Mouse (Mus musculus): ENCODE data around the gene Ppp1cb.
A peak's percentile ranks its signal among the peaks of the same experiment; 100 is the strongest.

Gene Ppp1cb

GRCm38 (mm10) chr5:32443906-32444305 is 14.7 kb upstream of the Ppp1cb start:
- no peak for DNase-seq (ENCODE audit: low spot score)

GRCm38 (mm10) chr5:32445287-32445921 is 13.2 kb upstream of the Ppp1cb start:
- DNase-seq (ENCODE audit: low spot score), result no peak

GRCm38 (mm10) chr5:32446394-32446793 is 12.2 kb upstream of the Ppp1cb start:
- DNase-seq (ENCODE audit: low spot score), result no peak

- DNase-seq (ENCODE audit: low spot score), result no peak
Observed at GRCm38 (mm10) chr5:32446810-32447209, 11.8 kb upstream of the Ppp1cb start.

- peak; percentile 65 for DNase-seq (ENCODE audit: low spot score)
Observed at GRCm38 (mm10) chr5:32459251-32459881, 723 bp downstream of the Ppp1cb start.

GRCm38 (mm10) chr5:32459882-32460751 is 1.5 kb downstream of the Ppp1cb start:
- peak; percentile 77 for DNase-seq (ENCODE audit: low spot score)

- DNase-seq (ENCODE audit: low spot score), result no peak
Observed at GRCm38 (mm10) chr5:32460973-32461372, 2.3 kb downstream of the Ppp1cb start.

- DNase-seq (ENCODE audit: low spot score), result no peak
Observed at GRCm38 (mm10) chr5:32472332-32473028, 13.8 kb downstream of the Ppp1cb start.

GRCm38 (mm10) chr5:32473029-32473352 is 14.3 kb downstream of the Ppp1cb start:
- no peak for DNase-seq (ENCODE audit: low spot score)

GRCm38 (mm10) chr5:32476501-32476900 is 17.9 kb downstream of the Ppp1cb start:
- DNase-seq (ENCODE audit: low spot score), result no peak

GRCm38 (mm10) chr5:32478972-32479371 is 20.3 kb downstream of the Ppp1cb start:
- DNase-seq (ENCODE audit: low spot score), result no peak

- no peak for DNase-seq (ENCODE audit: low spot score)
Observed at GRCm38 (mm10) chr5:32485430-32485829, 26.8 kb downstream of the Ppp1cb start.

GRCm38 (mm10) chr5:32488044-32488443 is 29.4 kb downstream of the Ppp1cb start:
- no peak for DNase-seq (ENCODE audit: low spot score)

GRCm38 (mm10) chr5:32494084-32494700 is 35.5 kb downstream of the Ppp1cb start:
- no peak for DNase-seq (ENCODE audit: low spot score)

GRCm38 (mm10) chr5:32508766-32509165 is 50.1 kb downstream of the Ppp1cb start:
- DNase-seq (ENCODE audit: low spot score), result no peak

GRCm38 (mm10) chr5:32520381-32520780 is 61.7 kb downstream of the Ppp1cb start:
- DNase-seq (ENCODE audit: low spot score), result peak; percentile 16

- DNase-seq (ENCODE audit: low spot score), result no peak
Observed at GRCm38 (mm10) chr5:32549449-32549848, 90.8 kb downstream of the Ppp1cb start.

- DNase-seq (ENCODE audit: low spot score), result peak; percentile 1
Observed at GRCm38 (mm10) chr5:32564697-32565096, 106.1 kb downstream of the Ppp1cb start.

All from embryo, embryonic 10.5 days (tissue).